Mouse (Mus musculus) testis, adult 2 months (tissue): ENCODE measurements around the gene Clpsl2. TPM values are rescaled to one million over a fixed set of nuclear protein-coding genes. Genes with fewer than 3 reads are reported as not detected.

ENCODE experiments used
- H3K27ac ChIP-seq: fragments of 200-500 bp; 2 replicates; pipeline ENCODE4 v1.5.1; 2012; ENCODE audit warnings: low read depth, low read length; ENCODE audit not compliant: control insufficient read depth, insufficient read depth
- H3K27me3 ChIP-seq: fragments of 200-500 bp; 2 replicates; pipeline ENCODE4 v1.6.1; 2012; ENCODE audit warnings: mild to moderate bottlenecking, low read length, moderate library complexity; ENCODE audit not compliant: control insufficient read depth, insufficient read depth
- H3K36me3 ChIP-seq: fragments of 200-500 bp; 2 replicates; pipeline ENCODE4 v1.6.1; 2012; ENCODE audit warnings: mild to moderate bottlenecking, low read length; ENCODE audit not compliant: control insufficient read depth, insufficient read depth
- H3K4me1 ChIP-seq: fragments of 200-500 bp; 2 replicates; pipeline ENCODE4 v1.6.1; 2012; ENCODE audit warnings: low read length; ENCODE audit not compliant: control insufficient read depth, insufficient read depth
- H3K4me3 ChIP-seq: fragments of 200-500 bp; 2 replicates; pipeline ENCODE4 v1.5.1; 2012; ENCODE audit warnings: low read depth, mild to moderate bottlenecking, low read length, moderate library complexity, mixed read lengths; ENCODE audit not compliant: control insufficient read depth
- CTCF ChIP-seq: fragments of 200-500 bp; IDR thresholded peaks from 2 replicates; pipeline ENCODE4 v1.5.1; 2012; ENCODE audit warnings: low read depth, mild to moderate bottlenecking, inconsistent platforms, low read length, moderate library complexity; ENCODE audit not compliant: control insufficient read depth, insufficient read depth, insufficient replicate concordance
- POLR2A ChIP-seq: fragments of 200-500 bp; IDR thresholded peaks from 2 replicates; pipeline ENCODE4 v1.6.1; 2012; ENCODE audit warnings: low read depth, mild to moderate bottlenecking, inconsistent platforms, low read length, moderate library complexity; ENCODE audit not compliant: control insufficient read depth
- polyA plus RNA-seq: library from polyadenylated mRNA; depleted of rRNA; stranded (reverse); fragments of >200 nt; gene quantifications from 2 replicates; pipeline ENCODE4 v1.2.3, GENCODE M21; 2012

Clpsl2 gene
- polyA plus RNA-seq, 1 experiment: not detected

DNA sequence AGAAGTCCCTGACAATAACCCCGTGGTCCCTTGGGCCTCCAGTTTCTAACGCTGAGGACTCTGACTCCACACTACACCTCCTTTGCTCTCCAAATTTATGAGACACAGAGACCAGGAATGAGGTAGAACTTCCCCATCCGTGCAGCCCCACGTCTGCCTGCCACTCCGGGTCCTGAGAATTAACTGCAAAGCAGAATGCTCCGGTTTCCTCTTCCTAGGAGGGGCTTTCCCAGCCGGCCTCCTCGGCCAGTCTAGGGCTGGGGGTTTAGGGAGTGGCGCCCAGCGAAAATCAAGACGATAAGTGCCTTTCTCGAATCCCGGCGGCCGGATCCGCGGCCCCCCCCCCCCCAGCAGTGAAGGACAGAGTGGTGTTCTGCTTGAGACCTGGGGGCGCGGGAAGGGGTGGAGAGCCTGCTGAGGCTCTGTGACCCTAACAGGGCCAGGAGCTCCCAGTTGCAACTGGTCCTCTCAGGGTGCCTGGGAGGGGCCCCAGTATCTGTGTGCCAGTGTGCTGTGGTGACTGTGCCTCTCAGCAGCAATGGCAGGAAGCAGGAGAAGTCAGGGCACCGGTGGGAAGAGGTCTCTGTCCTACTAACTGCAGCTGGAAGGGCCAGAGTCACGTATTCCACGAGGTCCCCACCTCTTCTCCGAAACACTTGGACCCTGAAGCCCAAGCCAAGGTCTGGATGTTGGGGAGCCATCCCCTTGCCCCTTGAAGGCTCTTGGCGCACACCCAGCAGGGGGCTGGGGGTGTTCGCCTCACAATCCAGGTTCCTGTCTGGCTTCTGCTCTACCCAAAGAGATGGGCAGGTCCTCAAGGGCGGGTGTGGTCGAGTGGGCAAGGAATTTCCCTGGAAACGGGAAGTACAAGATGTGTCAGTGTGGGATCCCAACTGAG is 38.5 kb upstream of the Clpsl2 start:
- Histone ChIP-seq H3K4me3 (peak overlapping the region; percentile 65), H3K27me3 (no peaks in the 10 kb centered on the region), H3K4me1 (peaks cover 23% of the 10 kb centered on the region), H3K36me3 (no peaks in the 10 kb centered on the region), H3K27ac (peak overlapping the region; percentile 68)
- TF ChIP-seq POLR2A (no peak), CTCF (no peak)

DNA sequence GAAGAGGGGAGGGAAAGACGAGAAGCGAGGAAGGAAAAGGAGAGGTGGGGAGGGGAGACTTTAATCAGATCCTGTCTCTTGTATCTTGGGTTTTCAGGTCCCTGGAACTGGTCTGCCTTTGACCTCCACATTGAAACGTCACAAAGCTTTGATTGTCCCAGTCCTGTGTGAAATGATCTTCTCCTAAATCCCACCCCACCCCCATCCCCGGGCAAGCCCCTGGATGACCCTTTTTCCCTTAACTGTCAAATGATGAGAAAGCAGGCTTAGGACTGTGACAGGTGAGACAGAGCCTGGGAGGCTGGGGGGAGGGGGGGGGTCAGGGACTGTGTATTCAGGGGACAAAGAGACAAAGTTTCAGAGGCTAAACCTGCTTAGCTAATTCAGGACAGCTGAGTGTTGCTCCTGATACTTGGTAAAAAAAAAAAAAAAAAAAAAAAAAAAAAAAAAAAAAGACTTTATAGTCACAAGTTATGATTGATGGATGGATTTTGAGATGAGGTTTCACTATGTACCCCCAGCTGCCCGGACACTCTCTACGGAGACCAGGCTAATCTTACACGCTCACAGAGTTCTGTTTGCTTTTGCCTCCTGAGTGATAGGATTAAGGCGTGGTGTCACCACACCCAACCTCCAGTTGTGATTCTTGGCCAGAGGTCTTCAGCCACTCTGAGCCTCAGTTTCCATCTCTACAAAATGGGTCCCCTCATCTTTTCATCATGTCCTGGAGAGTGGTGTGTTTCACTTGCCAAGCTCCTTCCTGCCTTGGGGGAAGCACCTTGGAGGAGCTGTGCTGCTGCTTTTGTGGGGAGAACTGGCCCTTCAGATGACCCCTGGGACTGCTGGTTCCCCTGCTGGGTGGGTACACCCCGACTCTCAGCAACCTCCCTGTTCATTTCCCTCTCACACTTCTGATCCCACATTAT is 37.3 kb upstream of the Clpsl2 start:
- Histone ChIP-seq H3K4me3 (peak overlapping the region; percentile 58), H3K36me3 (no peaks in the 10 kb centered on the region), H3K27ac (peak overlapping the region; percentile 55), H3K4me1 (peaks cover 23% of the 10 kb centered on the region), H3K27me3 (no peaks in the 10 kb centered on the region)
- TF ChIP-seq POLR2A (no peak), CTCF (no peak)

GRCm38 (mm10) chr17:28512696-28513095 is 36.5 kb upstream of the Clpsl2 start:
- no peaks in the 10 kb centered on the region for H3K36me3 ChIP-seq
- no peaks in the 10 kb centered on the region for H3K27me3 ChIP-seq
- peak overlapping the region; percentile 56 for H3K4me3 ChIP-seq
- no peak for TF ChIP-seq CTCF
- TF ChIP-seq POLR2A: peak; percentile 33; the same call in 1 of the 2 replicates
- H3K27ac ChIP-seq: peak overlapping the region; percentile 65
- peaks cover 19% of the 10 kb centered on the region for H3K4me1 ChIP-seq

GRCm38 (mm10) chr17:28513337-28513736 is 35.9 kb upstream of the Clpsl2 start:
- peak overlapping the region; percentile 65 for H3K27ac ChIP-seq
- no peak overlapping the region for H3K4me3 ChIP-seq
- H3K36me3 ChIP-seq: no peaks in the 10 kb centered on the region
- H3K4me1 ChIP-seq: peaks cover 22% of the 10 kb centered on the region
- no peaks in the 10 kb centered on the region for H3K27me3 ChIP-seq
- TF ChIP-seq CTCF (no peak), POLR2A (no peak)

- TF ChIP-seq POLR2A: no peak
- no peak for TF ChIP-seq CTCF
- Histone ChIP-seq H3K4me1 (peaks cover 25% of the 10 kb centered on the region), H3K36me3 (no peaks in the 10 kb centered on the region), H3K27ac (peak overlapping the region; percentile 65), H3K27me3 (no peaks in the 10 kb centered on the region), H3K4me3 (no peak overlapping the region)
Measured at GRCm38 (mm10) chr17:28513844-28514243, 35.4 kb upstream of the Clpsl2 start.

DNA sequence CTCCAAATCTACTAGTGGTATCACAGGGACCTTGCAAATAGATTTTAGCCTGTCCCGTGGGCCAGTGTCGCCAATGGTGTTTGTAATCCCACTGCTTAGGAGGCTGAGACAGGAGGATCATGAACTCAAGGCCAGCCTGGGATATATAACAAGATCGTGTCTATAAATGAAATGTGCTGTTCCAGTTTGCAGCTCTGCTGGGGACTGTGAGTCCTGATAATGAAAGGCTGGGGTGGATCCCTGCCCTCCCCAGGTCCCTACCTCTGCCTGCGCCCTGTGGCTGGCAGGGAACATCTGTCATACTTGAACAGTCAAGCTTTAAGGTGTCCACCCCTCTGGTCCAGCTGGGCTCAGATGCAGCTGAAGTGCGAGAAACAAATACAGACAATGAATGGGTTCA is 34.7 kb upstream of the Clpsl2 start:
- Histone ChIP-seq H3K4me1 (peaks cover 28% of the 10 kb centered on the region), H3K4me3 (no peak overlapping the region), H3K27ac (peak overlapping the region; percentile 65), H3K27me3 (no peaks in the 10 kb centered on the region), H3K36me3 (no peaks in the 10 kb centered on the region)
- TF ChIP-seq CTCF: no peak
- TF ChIP-seq POLR2A: no peak
